Mouse (Mus musculus): ENCODE measurements around the gene Agpat3.

- TF ChIP-seq POLR2A (IDR thresholded peaks at IDR 0.05; ENCODE audit: borderline replicate concordance, extremely low read depth, low read depth, low read length), result no peak
- TF ChIP-seq CTCF (IDR thresholded peaks at IDR 0.05; ENCODE audit: insufficient read depth, low read length), result no peak
Measured at GRCm38 (mm10) chr10:78236885-78237629, 115.2 kb downstream of the Agpat3 start.
